Mouse (Mus musculus): ENCODE results near the gene Acyp1.

Acyp1 gene

DNA sequence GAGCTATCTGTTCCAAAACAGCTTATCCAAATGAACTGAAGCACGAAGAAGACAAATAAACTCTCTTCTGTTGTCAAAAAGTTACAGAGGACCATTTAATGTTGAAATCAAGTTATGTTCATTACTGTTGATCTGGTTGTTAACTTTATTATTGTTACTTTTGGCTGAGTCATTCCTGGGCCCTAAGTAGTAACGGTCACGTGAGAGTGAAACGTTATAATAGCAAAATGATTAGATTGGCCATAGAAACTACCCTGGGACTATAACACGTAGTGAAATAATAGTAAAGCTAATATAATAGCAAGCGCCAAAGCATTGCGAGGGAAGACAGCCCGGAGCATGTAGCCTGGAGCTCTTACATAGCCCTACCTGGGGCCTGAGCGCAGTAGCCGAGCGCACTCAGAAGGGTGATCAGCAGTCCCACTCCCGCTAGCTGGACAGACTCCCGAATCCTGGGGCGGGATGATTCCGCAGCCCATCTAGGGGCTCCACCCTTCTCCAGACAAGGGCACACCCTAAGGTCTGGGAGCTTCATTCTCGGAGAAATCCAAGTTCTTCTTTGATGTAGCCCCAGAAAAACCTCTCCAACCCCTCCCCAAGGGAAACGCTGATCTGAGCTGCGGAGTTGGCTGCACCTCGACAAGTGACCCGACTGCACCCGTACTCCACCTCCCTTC is at the start of gene Acyp1:
Gene Acyp1, minus strand, starts transcription at position 630 of the 677 bp plus-strand sequence.
- no peak for DNase-seq (ENCODE audit: extremely low read depth, low read depth)

DNA sequence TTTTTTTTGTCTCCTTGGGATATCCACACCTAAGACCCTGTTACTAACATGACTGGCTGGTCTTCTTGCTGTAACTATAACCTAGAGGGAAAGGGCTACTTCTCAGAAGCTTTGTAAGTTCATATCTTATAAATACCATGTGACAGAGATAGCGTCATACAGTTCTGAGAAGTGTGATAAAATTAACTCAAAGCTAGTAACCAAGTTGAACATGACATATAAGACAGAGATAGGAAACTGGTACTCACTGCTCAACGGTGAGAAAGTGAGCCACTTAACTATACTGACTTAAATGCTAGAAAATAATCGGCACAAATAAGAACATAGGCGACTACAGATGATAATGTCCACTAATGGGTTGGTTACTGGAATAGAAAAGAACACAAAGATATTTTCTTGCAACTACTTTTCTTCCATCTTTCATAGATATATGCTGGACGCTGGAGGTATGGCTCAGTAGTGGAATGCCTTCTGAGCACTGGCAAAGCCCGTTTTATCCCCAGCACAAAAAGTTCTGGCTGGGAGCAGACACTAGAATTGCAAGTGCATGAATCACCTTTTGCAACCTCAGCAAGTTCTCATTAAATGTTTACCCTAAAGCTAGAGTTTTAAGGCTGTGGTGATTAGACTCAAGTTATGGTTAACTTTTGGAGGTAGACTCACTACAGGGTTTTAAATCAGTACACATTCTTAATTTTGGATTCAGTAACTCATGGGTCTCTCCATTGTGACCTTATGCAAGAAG is 49.5 kb upstream of the Acyp1 start:
- peak; percentile 28 for DNase-seq (ENCODE audit: extremely low read depth, low read depth)

DNA sequence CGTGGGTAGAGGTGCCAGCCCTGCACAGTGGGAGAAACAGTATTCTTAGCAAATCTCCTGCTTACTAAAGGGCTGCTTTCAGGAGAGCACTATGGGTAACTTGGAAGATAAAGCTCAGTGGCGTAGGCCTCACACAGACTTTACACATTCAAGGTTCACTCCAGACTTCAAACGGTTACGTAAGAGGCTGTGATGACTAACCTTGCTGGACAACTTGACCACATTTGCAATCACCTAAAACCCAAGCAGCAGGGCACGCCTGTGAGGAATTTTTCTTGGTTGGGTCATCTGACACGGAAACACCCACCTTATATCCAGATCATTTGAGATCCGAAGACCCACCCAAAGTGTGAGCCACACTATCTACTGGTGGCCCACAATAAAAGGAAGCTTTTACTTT is 41.9 kb upstream of the Acyp1 start:
- no peak for DNase-seq (ENCODE audit: extremely low read depth, low read depth)

DNA sequence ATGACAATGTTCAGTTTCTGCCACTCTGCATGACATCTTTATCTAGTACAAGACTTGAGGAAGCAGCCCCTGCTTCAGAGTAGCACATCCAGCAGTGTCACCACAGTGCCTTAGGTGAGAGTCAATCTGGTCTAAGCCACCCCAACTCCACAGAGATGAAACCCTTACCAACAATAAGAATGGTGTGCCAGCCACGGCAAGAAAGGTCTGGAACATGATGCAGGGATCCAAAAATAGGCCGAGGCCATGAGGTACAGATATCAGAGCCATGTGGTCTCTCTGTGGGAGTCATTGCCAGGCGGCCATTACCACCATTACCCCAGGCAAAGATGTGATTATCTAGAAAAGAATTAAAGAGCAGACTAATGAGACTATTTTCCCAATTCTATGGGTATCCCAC is 20.4 kb upstream of the Acyp1 start:
- no peak for DNase-seq (ENCODE audit: extremely low read depth, low read depth)

DNA sequence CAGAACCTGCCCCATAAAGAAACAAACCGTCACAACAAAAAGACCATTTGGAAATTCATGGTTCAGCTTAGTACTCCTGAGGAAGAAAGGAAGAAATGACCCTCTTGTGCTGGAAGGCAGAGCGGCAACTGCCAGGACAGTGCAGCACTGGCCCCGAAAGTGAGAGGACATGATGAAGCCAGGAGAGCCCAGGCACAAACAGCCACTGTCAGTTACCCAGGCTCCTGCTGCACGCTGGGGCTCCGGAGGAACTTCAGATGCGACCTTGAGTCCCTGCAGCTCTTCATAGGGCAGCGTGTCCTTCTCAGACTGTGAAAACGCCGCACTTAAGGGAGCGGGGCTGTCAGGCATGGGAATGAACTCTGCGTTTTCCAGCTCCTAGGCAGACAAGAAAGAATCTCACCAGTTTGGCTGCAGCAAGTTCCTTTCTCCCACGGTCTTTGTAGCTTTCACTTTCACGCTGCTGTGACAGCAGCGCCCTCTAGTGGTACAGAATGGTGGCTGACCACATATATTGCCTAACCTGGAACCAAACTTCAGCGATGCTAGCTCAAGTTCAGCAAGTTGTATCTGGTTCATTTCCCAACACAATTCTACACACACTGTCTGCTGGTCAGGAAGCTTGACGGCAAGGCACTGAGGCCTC is 17.1 kb upstream of the Acyp1 start:
- peak; percentile 64 for DNase-seq (ENCODE audit: extremely low read depth, low read depth)

DNA sequence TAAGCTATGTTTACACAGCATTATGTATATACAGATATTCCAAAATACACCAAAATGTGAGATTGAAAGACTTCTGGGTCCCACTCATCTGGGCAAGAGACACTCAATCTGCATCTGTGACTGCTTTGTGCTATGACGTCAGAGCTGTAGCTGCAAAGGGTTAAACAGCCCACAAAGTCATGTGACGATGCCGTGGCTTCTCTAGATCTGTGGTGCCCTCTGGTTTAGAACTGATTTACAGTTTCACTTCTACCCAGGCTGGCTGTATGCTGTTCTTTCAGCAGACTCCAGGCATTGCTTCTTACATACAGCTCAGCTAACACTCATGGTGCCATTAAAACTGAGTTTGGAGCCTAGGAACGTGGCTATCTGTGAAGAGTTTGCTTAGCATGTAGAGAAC is 16.5 kb upstream of the Acyp1 start:
- no peak for DNase-seq (ENCODE audit: extremely low read depth, low read depth)

DNA sequence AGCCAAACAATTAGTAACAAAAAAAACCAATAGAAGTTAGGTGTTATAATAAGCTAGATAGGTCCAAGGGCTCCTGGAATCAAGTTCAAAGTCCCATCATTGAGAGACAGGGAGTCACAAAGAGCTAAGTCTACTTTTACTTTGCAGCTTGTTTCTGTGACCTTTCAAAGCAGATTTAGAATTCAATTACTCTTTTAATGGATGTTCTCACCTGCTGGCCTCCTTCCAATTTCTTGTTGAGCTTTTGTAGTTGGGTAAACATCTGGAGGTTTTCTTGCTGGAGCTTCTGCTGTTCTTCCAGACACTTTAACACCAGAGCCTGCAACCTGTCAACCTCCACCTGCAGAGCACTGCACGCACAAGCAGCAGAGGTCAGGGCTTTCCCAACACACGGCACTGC is 15.0 kb upstream of the Acyp1 start:
- no peak for DNase-seq (ENCODE audit: extremely low read depth, low read depth)

DNA sequence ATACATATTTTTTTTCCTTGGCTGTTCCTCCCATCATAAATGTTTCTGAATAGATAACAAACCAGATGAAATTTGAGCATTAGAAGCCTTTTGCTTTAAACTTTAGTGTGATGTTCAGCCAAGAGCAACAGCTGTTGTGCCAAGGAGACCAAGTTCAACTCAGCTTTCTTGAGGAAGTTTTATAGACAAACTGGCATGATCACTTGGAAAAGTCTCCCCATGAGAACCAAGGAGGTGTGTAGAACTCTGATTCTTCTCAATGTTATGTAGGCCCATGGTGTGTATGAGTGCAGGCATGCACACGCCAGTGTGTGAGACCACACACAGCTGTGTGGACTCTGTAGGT is 10.6 kb upstream of the Acyp1 start:
- no peak for DNase-seq (ENCODE audit: extremely low read depth, low read depth)

DNA sequence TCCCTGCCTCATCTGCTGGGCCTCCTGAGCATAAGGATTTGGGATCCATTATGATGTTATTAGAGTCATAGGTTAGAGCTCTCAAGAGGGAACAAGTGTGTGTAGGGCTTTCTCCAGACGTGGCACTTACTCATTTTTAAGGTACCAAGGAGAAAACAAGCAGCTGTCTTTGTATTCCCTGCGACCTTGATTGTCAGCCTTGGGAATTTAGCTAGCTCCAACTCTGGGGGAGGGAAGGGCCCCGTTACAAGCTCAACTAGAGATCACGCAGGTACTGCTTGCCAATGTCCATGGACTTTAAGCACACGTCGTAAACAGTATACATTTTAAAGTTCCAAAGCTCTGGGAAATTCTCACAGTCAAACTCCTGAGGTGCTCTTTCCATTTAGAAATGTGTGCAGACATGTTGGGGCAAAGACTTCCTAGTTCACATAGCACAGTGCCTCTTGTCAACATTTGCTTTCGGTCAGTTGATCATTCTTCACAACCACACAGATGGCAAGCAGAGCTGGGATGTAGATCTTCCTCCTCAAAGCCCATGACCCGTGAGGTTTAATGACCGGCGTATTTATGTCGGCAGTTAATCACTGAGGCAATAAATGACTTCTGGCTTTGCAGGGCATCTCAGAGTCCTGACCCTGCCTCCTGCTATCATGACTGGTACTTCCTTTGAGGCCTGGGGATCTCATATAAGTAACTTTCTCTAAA is 10.0 kb upstream of the Acyp1 start:
- DNase-seq (ENCODE audit: extremely low read depth, low read depth), result no peak

DNA sequence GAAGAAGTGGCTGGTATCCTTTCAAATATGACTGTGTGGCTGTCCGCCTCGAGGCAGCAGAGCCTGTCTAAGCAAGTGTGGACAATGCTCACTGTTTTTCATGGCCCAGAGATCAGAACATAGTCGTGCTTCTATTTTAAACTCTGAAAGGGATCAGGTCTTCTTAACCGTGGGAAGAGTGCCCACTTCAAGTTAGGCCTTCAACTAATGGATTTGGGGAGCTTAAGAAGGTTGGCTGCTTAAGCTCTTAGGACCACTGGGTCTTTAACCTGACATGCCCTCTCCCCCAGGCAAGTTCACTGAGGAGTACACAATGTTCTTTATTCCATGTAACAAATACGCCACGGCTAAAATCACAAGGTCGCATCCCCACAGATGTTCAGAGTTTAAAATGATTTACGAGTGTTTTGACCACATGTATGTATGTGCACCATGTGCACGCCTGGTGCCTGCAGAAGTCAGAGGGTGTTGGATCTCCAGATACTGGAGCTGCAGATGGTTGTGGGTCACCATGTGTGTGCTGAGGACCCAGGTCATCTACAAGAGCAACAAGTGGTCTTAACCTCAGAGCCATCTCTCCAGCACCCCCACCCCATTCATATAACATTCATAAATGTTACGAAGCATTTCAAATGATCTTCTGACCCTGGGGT is 9.2 kb upstream of the Acyp1 start:
- DNase-seq (ENCODE audit: extremely low read depth, low read depth), result no peak

DNA sequence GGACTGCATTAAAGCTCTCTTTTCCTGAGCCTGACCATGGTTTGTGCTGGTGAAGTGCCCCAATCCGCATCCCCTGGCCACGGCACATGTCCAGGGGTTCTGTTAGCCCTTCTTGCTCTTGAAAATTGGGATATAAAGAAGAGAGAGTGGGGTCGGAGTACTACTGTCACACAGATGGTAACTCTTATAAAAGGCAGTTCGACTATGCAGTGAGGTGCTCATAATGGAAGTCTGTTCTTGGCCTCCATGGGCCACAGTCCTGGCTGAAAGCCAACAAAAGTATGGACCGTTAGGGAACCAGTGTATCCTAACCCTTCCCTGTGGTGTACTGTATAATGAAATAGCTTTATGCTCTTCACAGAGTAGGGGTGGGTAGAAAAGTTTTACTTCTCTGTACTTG is 8.7 kb upstream of the Acyp1 start:
- no peak for DNase-seq (ENCODE audit: extremely low read depth, low read depth)

DNA sequence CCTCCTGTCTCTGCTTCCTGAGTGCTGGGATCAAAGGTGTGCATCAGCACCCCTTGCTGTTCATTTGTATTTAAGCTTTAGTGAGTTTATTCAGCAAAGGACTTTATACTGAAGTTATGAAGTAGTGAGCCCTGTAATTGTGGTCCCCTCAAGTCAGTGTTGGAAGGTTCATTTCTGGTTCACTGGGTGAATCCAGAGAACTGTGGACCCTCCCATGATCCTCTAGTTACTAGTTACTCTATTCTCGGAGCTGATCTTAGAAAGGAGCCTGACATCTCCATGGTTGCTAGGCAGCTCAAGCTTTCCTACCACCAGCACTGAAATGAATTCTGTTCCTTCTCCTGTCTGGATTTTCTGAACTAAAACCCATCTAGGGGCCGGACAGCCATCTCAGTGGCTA is 7.3 kb upstream of the Acyp1 start:
- DNase-seq (ENCODE audit: extremely low read depth, low read depth), result no peak

DNA sequence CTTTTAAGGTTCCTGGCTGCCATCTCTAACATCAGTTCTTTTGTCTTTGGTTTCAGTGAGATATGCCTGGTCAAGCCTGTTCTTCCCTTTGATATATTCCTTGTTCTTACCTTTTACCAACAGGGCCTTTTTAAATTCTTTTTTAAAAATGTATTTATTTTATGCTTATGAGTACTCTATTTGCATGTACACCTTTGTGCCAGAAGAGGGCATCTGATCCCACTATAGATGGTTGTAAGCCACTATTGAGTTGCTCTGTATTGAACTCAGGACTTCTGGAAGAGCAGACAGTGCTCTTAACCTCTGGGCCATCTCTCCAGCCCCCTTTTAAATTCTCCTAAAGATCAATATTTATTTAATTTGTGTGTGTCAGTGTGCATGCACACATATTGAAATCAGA is 4.7 kb upstream of the Acyp1 start:
- DNase-seq (ENCODE audit: extremely low read depth, low read depth), result no peak

DNA sequence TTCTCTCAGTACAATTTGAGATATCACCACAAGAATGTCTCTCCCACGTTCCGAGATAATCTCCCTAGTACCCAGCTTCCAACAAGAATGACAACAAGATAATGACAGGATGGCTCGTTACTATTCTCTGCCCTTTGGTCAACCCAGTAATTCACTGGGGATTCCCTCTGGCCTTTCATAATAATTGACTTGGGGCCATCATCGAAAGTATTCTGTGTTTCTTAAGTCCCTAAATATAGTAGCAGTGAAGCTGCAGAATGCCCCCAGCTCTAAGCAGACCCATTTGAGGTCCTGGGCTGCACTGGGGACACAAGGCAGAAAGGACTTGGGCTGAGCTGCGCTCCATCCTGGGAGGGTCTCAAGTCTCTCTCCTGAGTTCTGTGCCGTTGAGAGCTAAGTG is 4.0 kb upstream of the Acyp1 start:
- no peak for DNase-seq (ENCODE audit: extremely low read depth, low read depth)

DNA sequence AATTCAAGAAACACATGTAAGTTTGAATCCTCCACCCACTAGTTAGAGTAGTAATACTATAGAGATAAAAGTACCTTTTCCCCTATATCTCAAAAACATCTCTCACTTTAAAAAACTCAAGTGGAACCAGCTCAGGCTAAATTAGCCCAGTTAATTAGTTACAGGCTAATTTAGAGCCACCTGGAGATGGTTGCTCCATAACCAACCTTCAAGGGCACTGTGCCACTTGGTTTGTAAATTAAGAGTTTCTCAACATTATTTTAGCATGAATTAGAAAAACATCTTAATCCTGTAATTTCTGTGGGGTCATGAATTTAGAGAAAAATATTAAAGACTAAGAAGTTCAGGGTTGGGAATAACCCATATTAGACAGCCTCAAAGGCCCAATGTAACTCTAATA is 3.3 kb upstream of the Acyp1 start:
- no peak for DNase-seq (ENCODE audit: extremely low read depth, low read depth)

DNA sequence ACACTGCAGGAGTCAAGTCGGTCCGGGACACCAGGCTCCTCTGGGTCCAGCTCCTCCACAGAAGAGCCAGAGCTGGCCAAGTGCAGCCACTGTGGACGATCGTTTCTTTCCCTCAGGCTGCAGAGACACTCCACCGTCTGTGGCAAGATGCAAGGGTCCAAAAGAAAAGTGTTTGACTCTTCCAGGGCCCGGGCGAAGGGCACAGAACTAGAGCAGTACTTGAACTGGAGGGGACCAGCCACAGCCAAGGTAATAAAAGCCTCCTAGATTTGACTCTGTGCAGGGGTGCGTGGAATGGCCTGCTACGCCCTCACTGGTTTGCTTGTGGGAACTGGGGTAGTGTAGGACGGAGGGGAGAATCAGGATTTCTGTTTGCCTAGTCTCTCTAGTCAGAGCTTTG is 2.4 kb upstream of the Acyp1 start:
- DNase-seq (ENCODE audit: extremely low read depth, low read depth), result no peak

DNA sequence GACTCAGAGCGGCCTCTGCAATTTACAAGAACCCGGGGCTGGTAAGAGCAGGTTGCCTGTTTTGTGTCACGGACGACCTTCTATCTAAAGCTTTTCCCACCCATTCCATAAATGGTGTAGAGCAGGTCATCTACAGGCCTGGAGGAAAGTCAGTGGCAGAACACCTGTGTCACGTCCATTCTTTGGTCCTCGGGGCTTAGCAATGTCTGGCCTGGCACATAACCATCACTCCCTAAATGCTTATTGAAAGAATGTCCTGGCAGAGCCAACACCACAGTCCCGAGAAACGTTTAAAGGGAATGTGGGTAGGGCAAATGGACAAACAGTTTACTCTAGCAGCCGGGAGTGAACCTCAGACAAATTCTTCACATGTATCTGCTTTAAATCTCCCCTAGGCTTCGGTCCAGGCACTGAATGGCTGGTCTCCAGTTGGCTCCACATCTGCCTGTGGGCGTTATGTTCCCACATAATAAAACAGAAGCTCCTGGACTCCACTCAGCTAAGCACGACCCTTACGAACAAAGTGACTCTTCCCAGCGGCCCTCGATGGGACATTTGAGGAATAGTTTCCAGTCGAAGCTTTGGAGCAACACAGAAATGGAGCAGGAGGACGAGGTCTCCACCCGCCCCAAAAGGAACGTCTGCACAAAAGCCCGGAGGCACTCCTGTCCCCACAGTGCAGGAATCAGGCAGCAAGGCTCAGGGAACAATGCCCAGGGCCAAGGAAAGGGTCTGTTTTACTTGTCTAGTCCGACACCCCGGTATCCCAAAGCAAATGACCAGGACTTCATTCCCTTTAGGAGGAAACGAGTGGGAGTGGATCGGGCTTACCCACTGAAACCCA is 1.1 kb upstream of the Acyp1 start:
- DNase-seq (ENCODE audit: extremely low read depth, low read depth), result no peak

DNA sequence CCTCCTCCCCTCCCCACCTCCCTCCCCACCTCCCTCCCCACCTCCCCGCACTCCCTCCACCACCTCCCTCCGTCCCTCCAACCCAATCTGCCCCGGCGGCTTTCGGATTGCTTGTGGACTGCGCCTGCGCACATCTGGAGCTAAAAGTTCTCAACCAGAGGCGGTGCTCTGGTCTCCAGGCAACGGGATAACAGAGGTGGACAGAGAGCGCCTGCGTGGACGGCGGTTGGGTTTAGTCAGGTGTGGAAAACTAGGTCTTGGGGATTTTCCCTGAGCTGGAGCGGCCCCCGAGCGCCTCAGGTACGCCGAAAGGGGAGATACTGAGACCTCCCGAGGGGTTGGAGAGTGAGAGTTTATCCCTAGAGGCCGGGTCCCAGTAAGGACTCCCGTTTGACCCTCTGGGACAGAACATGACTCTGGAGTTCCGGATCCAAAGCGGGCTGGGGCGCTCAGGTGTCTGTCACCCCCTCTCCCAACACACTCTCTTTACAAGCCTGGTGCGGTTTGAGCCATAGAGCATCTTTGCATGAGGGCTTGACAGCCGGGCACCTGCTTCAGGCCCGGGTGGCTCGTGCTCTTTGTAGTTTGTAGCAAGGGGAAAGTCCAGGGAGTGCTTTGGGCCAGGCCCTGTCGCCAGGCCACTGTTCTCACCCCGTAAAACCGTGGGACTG is 383 bp upstream of the Acyp1 start, which contains the start of gene Zc2hc1c:
Gene Zc2hc1c, plus strand, starts transcription at position 106 of the 671 bp plus-strand sequence.
- no peak for DNase-seq (ENCODE audit: extremely low read depth, low read depth)

DNA sequence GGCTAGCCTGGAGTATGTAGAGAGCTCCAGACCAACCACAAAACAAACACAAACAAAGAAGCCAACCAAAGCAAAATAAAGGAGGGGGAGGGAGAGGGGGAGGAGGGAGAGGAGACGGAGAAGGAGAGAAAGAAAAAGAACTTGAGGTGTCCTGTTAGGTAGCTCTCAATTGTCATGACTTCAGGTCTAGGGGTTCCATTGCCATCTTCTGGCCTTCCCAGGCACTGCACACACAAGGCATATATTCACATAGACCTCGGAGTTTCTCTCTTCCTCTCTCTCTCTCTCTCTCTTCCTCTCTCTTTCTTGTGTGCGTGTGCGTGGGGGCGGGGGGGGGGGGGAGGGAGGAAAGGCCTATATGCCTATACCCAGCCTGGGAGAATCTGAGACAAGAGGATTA is 1.3 kb downstream of the Acyp1 start:
- DNase-seq (ENCODE audit: extremely low read depth, low read depth), result peak; percentile 36

DNA sequence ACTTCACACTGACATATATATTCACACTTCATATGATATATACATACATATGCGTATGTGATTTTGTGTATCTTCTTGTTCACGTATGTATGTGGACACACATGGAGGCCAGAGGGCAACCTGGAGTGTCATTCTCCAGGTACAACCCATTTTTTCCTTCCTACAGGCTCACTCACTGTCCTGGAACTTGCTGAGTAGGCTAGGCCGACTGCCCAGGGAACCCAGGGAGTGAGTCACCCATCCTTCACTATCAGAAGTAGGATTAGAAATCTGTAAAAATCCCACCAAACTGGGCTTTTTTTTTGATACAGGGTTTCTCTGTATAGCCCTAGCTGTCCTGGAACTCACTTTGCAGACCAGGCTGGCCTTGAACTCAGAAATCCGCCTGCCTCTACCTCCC is 3.2 kb downstream of the Acyp1 start:
- DNase-seq (ENCODE audit: extremely low read depth, low read depth), result no peak

Data from MEL-GATA-1-ER (cell line).